Mouse (Mus musculus): ENCODE results near the gene 1700020N01Rik. TPM values are rescaled to one million over a fixed set of nuclear protein-coding genes. Genes with fewer than 3 reads are reported as not detected.

1700020N01Rik gene
- polyA plus RNA-seq (2012; ENCODE audit: insufficient read depth, insufficient read length, low replicate concordance, missing spikeins), result not detected in 2 replicates

GRCm38 (mm10) chr10:21592896-21593380 lies at the start of gene 1700020N01Rik:
TSS of gene 1700020N01Rik (plus strand) at chr10:21593145.
- no peaks in the 10 kb centered on the region for H3K4me1 ChIP-seq (ENCODE audit: control insufficient read depth, insufficient read depth, low read length)
- TF ChIP-seq POLR2A (IDR thresholded peaks at IDR 0.05; ENCODE audit: insufficient read depth, low read depth, low read length) (no peak), CTCF (IDR thresholded peaks at IDR 0.05; ENCODE audit: insufficient read depth, low read depth, low read length) (no peak)
- no peak within 1 kb of the TSS for H3K27ac ChIP-seq (ENCODE audit: insufficient read depth, low read depth, low read length)
- 95% methylated on average over 22 of the region's 22 CpGs for WGBS
- H3K4me3 ChIP-seq (ENCODE audit: insufficient read depth, low read depth, low read length), result no peak within 1 kb of the TSS

DNA sequence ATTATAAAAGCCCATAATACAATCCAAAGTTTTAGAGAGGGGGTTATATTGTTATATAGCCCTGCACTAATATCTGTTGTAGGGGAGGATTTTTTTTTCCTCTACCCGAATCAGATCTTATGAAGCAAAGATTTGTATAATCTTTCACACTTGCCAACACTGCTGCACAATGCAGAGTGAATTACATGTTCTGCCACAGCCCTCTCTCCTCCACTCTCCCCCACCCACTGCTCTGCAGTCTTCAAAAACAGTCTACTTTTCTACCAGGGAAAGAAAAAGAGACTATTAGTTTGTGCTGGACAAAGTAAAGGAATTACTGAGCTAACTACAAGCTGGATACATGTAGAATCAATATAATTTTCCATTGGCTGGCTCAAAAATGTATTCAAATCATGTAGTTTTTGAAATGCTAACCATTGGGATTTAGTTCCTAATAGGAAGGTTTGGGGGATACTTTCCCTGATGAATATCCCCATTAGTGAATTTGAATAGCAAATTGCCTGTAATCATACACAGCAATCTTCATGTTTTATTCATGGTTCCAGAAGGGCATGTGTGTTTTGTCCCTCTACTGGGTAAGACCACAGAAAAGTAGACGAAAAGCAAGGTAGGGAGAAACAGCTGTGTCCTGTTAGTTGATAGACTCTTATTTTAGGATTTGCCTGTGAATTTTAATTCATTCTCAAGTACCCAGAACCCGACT lies 49.2 kb upstream of the 1700020N01Rik start:
- H3K4me1 ChIP-seq (ENCODE audit: control insufficient read depth, insufficient read depth, low read length), result no peaks in the 10 kb centered on the region
- H3K27ac ChIP-seq (ENCODE audit: insufficient read depth, low read depth, low read length), result no peak overlapping the region
- TF ChIP-seq CTCF (IDR thresholded peaks at IDR 0.05; ENCODE audit: insufficient read depth, low read depth, low read length) (no peak), POLR2A (IDR thresholded peaks at IDR 0.05; ENCODE audit: insufficient read depth, low read depth, low read length) (no peak)
- 49% methylated on average over 3 of the region's 3 CpGs for WGBS
- H3K4me3 ChIP-seq (ENCODE audit: insufficient read depth, low read depth, low read length), result no peak overlapping the region

GRCm38 (mm10) chr10:21544721-21545120 lies 48.2 kb upstream of the 1700020N01Rik start:
- no peaks in the 10 kb centered on the region for H3K4me1 ChIP-seq (ENCODE audit: control insufficient read depth, insufficient read depth, low read length)
- no peak overlapping the region for H3K27ac ChIP-seq (ENCODE audit: insufficient read depth, low read depth, low read length)
- no peak overlapping the region for H3K4me3 ChIP-seq (ENCODE audit: insufficient read depth, low read depth, low read length)
- TF ChIP-seq CTCF (IDR thresholded peaks at IDR 0.05; ENCODE audit: insufficient read depth, low read depth, low read length) (no peak), POLR2A (IDR thresholded peaks at IDR 0.05; ENCODE audit: insufficient read depth, low read depth, low read length) (no peak)
- WGBS, result 94% methylated on average over 4 of the region's 4 CpGs

- WGBS, result 69% methylated on average over 6 of the region's 6 CpGs
- Histone ChIP-seq H3K4me3 (ENCODE audit: insufficient read depth, low read depth, low read length) (no peak overlapping the region), H3K4me1 (ENCODE audit: control insufficient read depth, insufficient read depth, low read length) (no peaks in the 10 kb centered on the region), H3K27ac (ENCODE audit: insufficient read depth, low read depth, low read length) (no peak overlapping the region)
- TF ChIP-seq POLR2A (IDR thresholded peaks at IDR 0.05; ENCODE audit: insufficient read depth, low read depth, low read length), result no peak
- no peak for TF ChIP-seq CTCF (IDR thresholded peaks at IDR 0.05; ENCODE audit: insufficient read depth, low read depth, low read length)
These were observed 47.5 kb upstream of the 1700020N01Rik start for GRCm38 (mm10) chr10:21545446-21545845.

GRCm38 (mm10) chr10:21548871-21549505 lies 44.0 kb upstream of the 1700020N01Rik start:
- Histone ChIP-seq H3K4me3 (ENCODE audit: insufficient read depth, low read depth, low read length) (no peak overlapping the region), H3K4me1 (ENCODE audit: control insufficient read depth, insufficient read depth, low read length) (no peaks in the 10 kb centered on the region), H3K27ac (ENCODE audit: insufficient read depth, low read depth, low read length) (no peak overlapping the region)
- TF ChIP-seq CTCF (IDR thresholded peaks at IDR 0.05; ENCODE audit: insufficient read depth, low read depth, low read length) (no peak), POLR2A (IDR thresholded peaks at IDR 0.05; ENCODE audit: insufficient read depth, low read depth, low read length) (no peak)
- 92% methylated on average over 9 of the region's 9 CpGs for WGBS

DNA sequence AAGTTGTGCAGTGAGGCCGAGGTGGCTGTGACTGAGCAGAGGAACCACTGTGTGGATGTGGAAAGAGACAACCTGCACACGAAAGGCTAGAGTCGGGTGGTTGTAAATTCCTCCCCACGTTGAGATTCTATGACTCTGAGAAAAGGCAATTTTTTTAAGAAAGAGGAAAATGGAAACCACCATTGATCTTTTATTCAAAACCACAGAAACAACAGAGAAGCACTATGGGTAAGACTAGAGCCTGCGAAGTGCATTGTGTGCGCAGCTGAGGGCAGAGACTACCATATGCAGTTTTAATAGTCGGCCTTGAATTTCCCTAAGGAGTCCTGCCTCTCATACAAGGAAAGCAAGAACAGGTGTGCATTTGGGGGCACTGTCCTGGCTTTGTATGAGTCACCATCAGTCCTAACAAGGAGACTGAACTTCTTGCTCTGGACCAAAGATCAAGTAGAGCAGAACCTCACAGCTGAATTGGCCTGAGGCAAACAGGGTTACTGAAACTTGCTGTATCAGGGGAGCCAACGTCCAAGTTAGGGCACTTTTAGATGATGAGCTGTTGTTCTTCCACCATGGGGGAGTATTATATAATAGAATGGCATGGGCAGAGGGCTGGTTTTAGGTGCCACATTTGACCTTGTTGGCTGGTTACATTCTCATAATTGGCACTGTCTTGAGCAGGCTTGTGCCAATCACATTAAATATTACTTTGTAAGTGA lies 39.8 kb upstream of the 1700020N01Rik start:
- Histone ChIP-seq H3K4me3 (ENCODE audit: insufficient read depth, low read depth, low read length) (no peak overlapping the region), H3K27ac (ENCODE audit: insufficient read depth, low read depth, low read length) (no peak overlapping the region), H3K4me1 (ENCODE audit: control insufficient read depth, insufficient read depth, low read length) (no peaks in the 10 kb centered on the region)
- 89% methylated on average over 8 of the region's 8 CpGs for WGBS
- no peak for TF ChIP-seq CTCF (IDR thresholded peaks at IDR 0.05; ENCODE audit: insufficient read depth, low read depth, low read length)
- no peak for TF ChIP-seq POLR2A (IDR thresholded peaks at IDR 0.05; ENCODE audit: insufficient read depth, low read depth, low read length)

DNA sequence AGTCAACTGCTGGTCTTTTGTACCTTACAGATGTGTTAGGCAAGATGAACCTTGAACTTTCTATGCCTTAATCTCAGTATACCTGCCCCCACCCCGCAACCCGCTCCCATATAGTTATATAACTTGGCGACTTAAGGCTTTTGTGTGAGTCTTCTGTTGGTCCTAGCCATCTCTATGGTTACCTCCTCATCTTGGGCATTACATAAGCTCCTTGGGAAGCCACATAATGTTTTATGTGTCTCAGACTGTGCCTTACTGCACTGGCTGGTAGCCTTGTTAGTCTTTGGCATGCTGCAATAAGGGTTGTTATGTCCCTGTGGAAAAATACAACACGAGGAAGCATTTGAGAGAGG lies 39.3 kb upstream of the 1700020N01Rik start:
- TF ChIP-seq POLR2A (IDR thresholded peaks at IDR 0.05; ENCODE audit: insufficient read depth, low read depth, low read length) (no peak), CTCF (IDR thresholded peaks at IDR 0.05; ENCODE audit: insufficient read depth, low read depth, low read length) (no peak)
- H3K4me3 ChIP-seq (ENCODE audit: insufficient read depth, low read depth, low read length), result no peak overlapping the region
- H3K4me1 ChIP-seq (ENCODE audit: control insufficient read depth, insufficient read depth, low read length), result no peaks in the 10 kb centered on the region
- WGBS, result 90% methylated on average over 4 of the region's 4 CpGs
- no peak overlapping the region for H3K27ac ChIP-seq (ENCODE audit: insufficient read depth, low read depth, low read length)

DNA sequence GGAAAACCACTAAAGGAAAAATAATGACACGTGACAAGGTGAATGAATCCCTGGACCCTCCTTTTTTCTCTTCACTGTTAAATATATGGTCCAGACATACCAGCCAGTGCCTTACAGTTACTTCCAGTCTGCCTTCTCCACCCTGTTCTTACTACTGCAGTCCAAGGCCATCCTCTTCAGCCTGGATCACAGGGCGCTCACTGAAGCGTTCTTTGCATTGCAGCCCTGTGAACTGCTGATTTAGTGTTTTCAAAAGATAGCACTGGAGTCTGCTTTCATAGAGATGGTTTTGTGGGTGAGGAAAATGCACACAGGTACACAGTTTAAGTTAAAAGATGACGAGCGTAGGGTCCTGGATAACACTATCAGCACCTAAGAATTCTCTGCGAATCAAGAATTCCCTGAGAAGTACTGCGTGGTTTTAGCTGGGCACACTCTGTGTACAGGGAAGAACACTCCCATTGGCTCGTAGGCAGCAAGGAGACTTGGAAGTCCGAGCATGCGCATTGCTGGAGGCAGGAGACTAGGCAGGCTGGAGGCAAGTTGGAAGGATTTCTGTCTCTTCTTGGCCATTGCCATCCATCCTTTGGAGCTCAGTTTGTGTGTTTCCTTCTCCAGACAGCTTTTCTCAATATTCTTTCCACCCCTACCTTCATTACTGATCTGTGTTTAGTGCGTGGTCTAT lies 37.9 kb upstream of the 1700020N01Rik start:
- 87% methylated on average over 11 of the region's 11 CpGs for WGBS
- Histone ChIP-seq H3K4me1 (ENCODE audit: control insufficient read depth, insufficient read depth, low read length) (no peaks in the 10 kb centered on the region), H3K4me3 (ENCODE audit: insufficient read depth, low read depth, low read length) (no peak overlapping the region), H3K27ac (ENCODE audit: insufficient read depth, low read depth, low read length) (no peak overlapping the region)
- no peak for TF ChIP-seq POLR2A (IDR thresholded peaks at IDR 0.05; ENCODE audit: insufficient read depth, low read depth, low read length)
- no peak for TF ChIP-seq CTCF (IDR thresholded peaks at IDR 0.05; ENCODE audit: insufficient read depth, low read depth, low read length)

All from olfactory bulb, adult 2 months (tissue).